Mouse (Mus musculus) bone marrow, adult 2 months (tissue): ENCODE results near the gene Tpst2.

ENCODE experiments used
- CTCF ChIP-seq: fragments of 200-500 bp; IDR thresholded peaks from 2 replicates; pipeline ENCODE4 v1.5.1; 2011; ENCODE audit warnings: low read length, control low read depth; ENCODE audit not compliant: control insufficient read depth, insufficient read depth
- POLR2A ChIP-seq: fragments of 200-500 bp; IDR thresholded peaks from 2 replicates; pipeline ENCODE4 v1.6.1; 2011; ENCODE audit warnings: low read depth, mild to moderate bottlenecking, control low read depth, low read length, borderline replicate concordance; ENCODE audit not compliant: control insufficient read depth

DNA sequence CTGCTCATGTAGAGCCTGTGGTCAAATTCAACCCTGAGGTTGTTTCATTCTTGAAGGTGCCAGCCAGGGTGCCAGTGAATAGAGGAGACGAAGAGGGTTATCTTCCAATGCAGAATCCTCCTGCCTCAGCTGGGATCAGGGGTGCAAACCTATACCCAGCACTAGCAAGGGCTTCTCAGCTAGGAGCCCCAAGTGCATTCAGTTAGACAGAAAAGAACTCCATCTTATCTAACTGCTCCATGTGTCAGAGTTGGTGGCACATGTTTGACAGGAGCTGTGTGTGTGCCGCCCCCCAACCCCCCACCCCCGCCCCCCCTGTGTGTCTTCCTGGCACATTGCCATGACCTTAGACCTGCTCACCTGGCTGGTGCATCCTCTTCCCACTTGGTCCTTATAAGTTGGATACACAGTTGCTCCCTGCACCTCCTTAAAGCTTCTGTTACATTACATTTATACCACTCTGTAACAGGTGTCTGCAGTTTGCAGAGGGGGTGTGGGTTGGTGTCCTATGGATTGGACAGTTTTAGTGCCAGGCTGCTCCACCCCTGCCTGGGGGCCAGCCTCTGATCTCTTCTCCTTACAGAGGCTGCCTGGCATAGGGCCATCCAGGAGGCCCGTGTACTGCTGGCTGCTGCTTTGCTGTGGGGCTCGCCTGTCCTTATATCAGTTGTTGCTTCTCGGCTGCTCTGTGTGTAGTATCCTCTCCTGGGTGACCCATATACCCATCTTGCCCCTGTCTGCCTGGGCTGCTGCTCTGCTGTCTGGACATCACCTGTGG lies 20.1 kb downstream of the Tpst2 start:
- TF ChIP-seq CTCF (no peak), POLR2A (no peak)
